Mouse (Mus musculus) erythroblast, embryonic 14.5 days (primary cell): ENCODE measurements around the gene Sgms1.

Experiments used
- GATA1 ChIP-seq: IDR thresholded peaks from 2 replicates; pipeline ENCODE4 v1.6.1; 2012; ENCODE audit warnings: low read length, inconsistent platforms, mixed read lengths
- TAL1 ChIP-seq: IDR thresholded peaks from 3 replicates; pipeline ENCODE4 v1.6.1; 2012; ENCODE audit warnings: low read length, inconsistent platforms, mixed read lengths

DNA sequence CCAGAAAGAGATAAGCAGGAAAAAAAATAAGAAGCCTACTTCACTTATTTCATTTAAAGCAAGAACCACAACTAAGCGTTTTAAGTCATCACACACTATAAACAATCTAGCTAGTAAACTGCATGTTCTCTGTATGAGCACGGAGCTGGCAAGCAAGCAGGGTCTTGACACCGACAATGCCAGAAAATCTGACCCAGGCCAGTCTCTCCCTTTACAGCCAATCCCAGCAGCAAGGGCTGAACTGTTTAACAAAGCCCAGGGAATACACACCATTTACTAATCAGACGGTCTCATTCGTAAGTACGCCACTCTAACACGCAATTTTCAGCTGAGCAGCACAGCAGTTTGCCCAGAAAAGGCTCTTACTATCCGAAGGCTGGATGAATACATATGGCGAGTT lies 213.1 kb downstream of the Sgms1 start:
- TF ChIP-seq GATA1 (no peak), TAL1 (no peak)
